Mouse (Mus musculus) kidney, adult 8-10 months (tissue): ENCODE data around the gene Sipa1l3.

Experiments used
- DNase-seq, 2 experiments: peaks; one replicate each; pipeline ENCODE4 v3.0.0; 2022

Sipa1l3 gene

GRCm38 (mm10) chr7:29480183-29480582 lies 38.3 kb downstream of the Sipa1l3 start:
- DNase-seq = no peak

GRCm38 (mm10) chr7:29475005-29475404 lies 43.4 kb downstream of the Sipa1l3 start:
- no peak for DNase-seq

- DNase-seq = peak in 1 of 2 experiments; percentile 39
Observed at GRCm38 (mm10) chr7:29471309-29471708, 47.1 kb downstream of the Sipa1l3 start.

- peak in 1 of 2 experiments; percentile 48 for DNase-seq
Observed at GRCm38 (mm10) chr7:29469602-29470344, 48.7 kb downstream of the Sipa1l3 start.

GRCm38 (mm10) chr7:29468593-29468992 lies 49.8 kb downstream of the Sipa1l3 start:
- DNase-seq = no peak

- no peak for DNase-seq
Observed at GRCm38 (mm10) chr7:29466585-29466984, 51.9 kb downstream of the Sipa1l3 start.

- no peak for DNase-seq
Observed at GRCm38 (mm10) chr7:29465736-29466135, 52.7 kb downstream of the Sipa1l3 start.

- no peak for DNase-seq
Observed at GRCm38 (mm10) chr7:29462820-29463219, 55.6 kb downstream of the Sipa1l3 start.

GRCm38 (mm10) chr7:29462178-29462577 lies 56.3 kb downstream of the Sipa1l3 start:
- DNase-seq = no peak

GRCm38 (mm10) chr7:29461557-29461956 lies 56.9 kb downstream of the Sipa1l3 start:
- no peak for DNase-seq

- DNase-seq = no peak
Observed at GRCm38 (mm10) chr7:29458889-29459740, 59.3 kb downstream of the Sipa1l3 start.

GRCm38 (mm10) chr7:29457772-29458171 lies 60.7 kb downstream of the Sipa1l3 start:
- DNase-seq = peak; percentile 50 to 52

GRCm38 (mm10) chr7:29456716-29457115 lies 61.7 kb downstream of the Sipa1l3 start:
- no peak for DNase-seq

GRCm38 (mm10) chr7:29455591-29455990 lies 62.9 kb downstream of the Sipa1l3 start:
- DNase-seq = no peak

GRCm38 (mm10) chr7:29454965-29455364 lies 63.5 kb downstream of the Sipa1l3 start:
- no peak for DNase-seq

- peak; percentile 70 to 74 for DNase-seq
Observed at GRCm38 (mm10) chr7:29452991-29453741, 65.3 kb downstream of the Sipa1l3 start.

- no peak for DNase-seq
Observed at GRCm38 (mm10) chr7:29452381-29452780, 66.1 kb downstream of the Sipa1l3 start.

GRCm38 (mm10) chr7:29450175-29450574 lies 68.3 kb downstream of the Sipa1l3 start:
- DNase-seq = no peak

GRCm38 (mm10) chr7:29448830-29449229 lies 69.6 kb downstream of the Sipa1l3 start:
- DNase-seq = no peak

- DNase-seq = no peak
Observed at GRCm38 (mm10) chr7:29447147-29447829, 71.2 kb downstream of the Sipa1l3 start.

GRCm38 (mm10) chr7:29446156-29446555 lies 72.3 kb downstream of the Sipa1l3 start:
- no peak for DNase-seq

- DNase-seq = no peak
Observed at GRCm38 (mm10) chr7:29444527-29444926, 73.9 kb downstream of the Sipa1l3 start.

- DNase-seq = no peak
Observed at GRCm38 (mm10) chr7:29444070-29444469, 74.4 kb downstream of the Sipa1l3 start.
